Mouse (Mus musculus) limb, embryonic 14.5 days (tissue): ENCODE results near the gene Lsamp. TPM values are rescaled to one million over a fixed set of nuclear protein-coding genes. Genes with fewer than 3 reads are reported as not detected.

Experiments
- ATAC-seq: fragments of 200-750 bp; cut with Nextera tagmentation; 2 replicates; pipeline ENCODE4 v1.8.0; 2017; ENCODE audit warnings: low read depth, moderate number of reproducible peaks, moderate TSS enrichment; ENCODE audit not compliant: low FRiP score
- DNase-seq: peaks from one replicate; pipeline ENCODE4 v3.0.0-alpha.2; 2015; ENCODE audit warnings: low spot score
- H3K27ac ChIP-seq: fragments of 300-500 bp; sonication (generic); replicated peaks from 2 replicates; pipeline ENCODE4 v1.5.1; 2014; ENCODE audit warnings: low read depth, mild to moderate bottlenecking, low read length, moderate library complexity, mixed read lengths
- H3K27me3 ChIP-seq: fragments of 300-500 bp; sonication (generic); 2 replicates; pipeline ENCODE4 v1.6.1; 2014; ENCODE audit warnings: low read length, mixed read lengths; ENCODE audit not compliant: control insufficient read depth, insufficient read depth
- H3K36me3 ChIP-seq: fragments of 300-500 bp; sonication (generic); 2 replicates; pipeline ENCODE4 v1.6.1; 2014; ENCODE audit warnings: mild to moderate bottlenecking, low read length, moderate library complexity, mixed read lengths; ENCODE audit not compliant: control insufficient read depth, insufficient read depth
- H3K4me1 ChIP-seq: fragments of 300-500 bp; sonication (generic); 2 replicates; pipeline ENCODE4 v1.6.1; 2014; ENCODE audit warnings: antibody characterized with exemption, low read length, mixed read lengths; ENCODE audit not compliant: control insufficient read depth, insufficient read depth
- H3K4me2 ChIP-seq: fragments of 300-500 bp; sonication (generic); replicated peaks from 2 replicates; pipeline ENCODE4 v1.6.1; 2014; ENCODE audit warnings: low read depth, mild to moderate bottlenecking, low read length, moderate library complexity; ENCODE audit not compliant: severe bottlenecking
- H3K4me3 ChIP-seq: fragments of 300-500 bp; sonication (generic); replicated peaks from 2 replicates; pipeline ENCODE4 v1.5.1; 2014; ENCODE audit warnings: low read length
- H3K9ac ChIP-seq: fragments of 300-500 bp; sonication (generic); 2 replicates; pipeline ENCODE4 v1.6.1; 2014; ENCODE audit warnings: mild to moderate bottlenecking, low read depth, low read length, moderate library complexity; ENCODE audit not compliant: severe bottlenecking
- H3K9me3 ChIP-seq: fragments of 300-500 bp; sonication (generic); 2 replicates; pipeline ENCODE4 v1.6.1; 2016; ENCODE audit warnings: low read length; ENCODE audit not compliant: control insufficient read depth
- POLR2A ChIP-seq: fragments of 200-500 bp; IDR thresholded peaks from 2 replicates; pipeline ENCODE4 v1.8.0; 2012; ENCODE audit warnings: inconsistent platforms, mild to moderate bottlenecking, moderate library complexity, borderline replicate concordance; ENCODE audit not compliant: insufficient read depth, insufficient read length; ENCODE audit errors: extremely low read depth
- WGBS: fragments of 180-500 bp; shearing (Covaris S2); extraction: QIAGEN DNeasy Blood & Tissue Kit; methylation state at CpG from one replicate; pipeline ENCODE4 v1.1.7; 2014; 5-methylcytosine and 5-hydroxymethylcytosine counted together
- polyA plus RNA-seq, 2 experiments: library from polyadenylated mRNA; depleted of rRNA in 1 of 2; stranded (reverse) in 1 of 2; unstranded in 1 of 2; fragments of >200 nt; fragmentation: Nextera tagmentation in 1 of 2; extraction: Ambion mirVana in 1 of 2; gene quantifications; 2 replicates each; pipeline versions ENCODE4 v1.2.1 to v1.2.3; 2012 to 2014

Lsamp gene
- polyA plus RNA-seq, 2 experiments, result 5.3 to 11.8 TPM

- DNase-seq (no peak), ATAC-seq (no peak)
- WGBS, result 68% methylated on average over 1 of the region's 1 CpGs
- Histone ChIP-seq H3K36me3 (no peaks in the 10 kb centered on the region), H3K4me1 (no peaks in the 10 kb centered on the region), H3K4me2 (no peak overlapping the region), H3K9ac (no peak overlapping the region), H3K4me3 (no peak overlapping the region), H3K27ac (no peak overlapping the region), H3K27me3 (no peaks in the 10 kb centered on the region), H3K9me3 (no peaks in the 10 kb centered on the region)
- TF ChIP-seq POLR2A, result no peak
These were observed 75.8 kb downstream of the Lsamp start for GRCm38 (mm10) chr16:40059968-40060367.

GRCm38 (mm10) chr16:40060491-40060890 is 76.3 kb downstream of the Lsamp start:
- 61% methylated on average over 2 of the region's 2 CpGs for WGBS
- H3K4me2 ChIP-seq, result no peak overlapping the region
- H3K4me3 ChIP-seq, result no peak overlapping the region
- no peak for DNase-seq
- no peak overlapping the region for H3K27ac ChIP-seq
- ATAC-seq, result no peak
- no peaks in the 10 kb centered on the region for H3K4me1 ChIP-seq
- H3K9ac ChIP-seq, result no peak overlapping the region
- H3K27me3 ChIP-seq, result no peaks in the 10 kb centered on the region
- no peaks in the 10 kb centered on the region for H3K36me3 ChIP-seq
- TF ChIP-seq POLR2A, result no peak
- H3K9me3 ChIP-seq, result no peaks in the 10 kb centered on the region

GRCm38 (mm10) chr16:40075556-40075955 is 91.4 kb downstream of the Lsamp start:
- no peaks in the 10 kb centered on the region for H3K27me3 ChIP-seq
- DNase-seq, result no peak
- no peak for ATAC-seq
- no peaks in the 10 kb centered on the region for H3K4me1 ChIP-seq
- no peaks in the 10 kb centered on the region for H3K9me3 ChIP-seq
- WGBS, result 59% methylated on average over 2 of the region's 2 CpGs
- no peak overlapping the region for H3K27ac ChIP-seq
- H3K9ac ChIP-seq, result no peak overlapping the region
- H3K4me2 ChIP-seq, result no peak overlapping the region
- no peak overlapping the region for H3K4me3 ChIP-seq
- no peak for TF ChIP-seq POLR2A
- H3K36me3 ChIP-seq, result no peaks in the 10 kb centered on the region

- Histone ChIP-seq H3K27me3 (no peaks in the 10 kb centered on the region), H3K36me3 (no peaks in the 10 kb centered on the region), H3K9ac (no peak overlapping the region), H3K4me1 (no peaks in the 10 kb centered on the region), H3K9me3 (no peaks in the 10 kb centered on the region), H3K4me3 (no peak overlapping the region), H3K4me2 (no peak overlapping the region), H3K27ac (no peak overlapping the region)
- DNase-seq, result no peak
- 84% methylated on average over 3 of the region's 3 CpGs for WGBS
- ATAC-seq, result no peak
- no peak for TF ChIP-seq POLR2A
These were observed 96.1 kb downstream of the Lsamp start for GRCm38 (mm10) chr16:40080224-40080623.

- 65% methylated on average over 4 of the region's 4 CpGs for WGBS
- DNase-seq (no peak), ATAC-seq (no peak)
- no peaks in the 10 kb centered on the region for H3K4me1 ChIP-seq
- H3K4me2 ChIP-seq, result no peak overlapping the region
- H3K36me3 ChIP-seq, result no peaks in the 10 kb centered on the region
- H3K27me3 ChIP-seq, result no peaks in the 10 kb centered on the region
- no peak overlapping the region for H3K9ac ChIP-seq
- H3K9me3 ChIP-seq, result no peaks in the 10 kb centered on the region
- H3K4me3 ChIP-seq, result no peak overlapping the region
- TF ChIP-seq POLR2A, result no peak
- H3K27ac ChIP-seq, result no peak overlapping the region
These were observed 120.2 kb downstream of the Lsamp start for GRCm38 (mm10) chr16:40104329-40104728.

GRCm38 (mm10) chr16:40182918-40183317 is 198.8 kb downstream of the Lsamp start:
- TF ChIP-seq POLR2A, result no peak
- no peaks in the 10 kb centered on the region for H3K27me3 ChIP-seq
- no peaks in the 10 kb centered on the region for H3K36me3 ChIP-seq
- H3K9me3 ChIP-seq, result no peaks in the 10 kb centered on the region
- H3K4me3 ChIP-seq, result no peak overlapping the region
- H3K4me2 ChIP-seq, result no peak overlapping the region
- DNase-seq, result no peak
- no peak overlapping the region for H3K9ac ChIP-seq
- no peak for ATAC-seq
- 66% methylated on average over 1 of the region's 1 CpGs for WGBS
- no peaks in the 10 kb centered on the region for H3K4me1 ChIP-seq
- H3K27ac ChIP-seq, result no peak overlapping the region
